In genomic region chr8:110786934-110787333, GRCm38 (mm10) we compare ENCODE assay signal across 15 mouse cellular contexts. TPM values are rescaled to one million over a fixed set of nuclear protein-coding genes. Genes with fewer than 3 reads are reported as not detected.
"Had no signal": no experiment of that assay in that cellular context is flagged by ENCODE, and none has a peak within 500 bp of the region (broad histone marks: within the 10 kb centered on the region; RNA-seq: fewer than 3 reads in every experiment).

No protein-coding gene starts in this region.

- H3K9me3 ChIP-seq: limb, embryonic 12.5 days; liver, embryonic 13.5 days; midbrain, embryonic 13.5 days; neural tube, embryonic 15.5 days had no signal

- H3K4me3 ChIP-seq: limb, embryonic 12.5 days; liver, embryonic 13.5 days; midbrain, embryonic 13.5 days; neural tube, embryonic 15.5 days had no signal

- H3K27me3 ChIP-seq: limb, embryonic 12.5 days; midbrain, embryonic 13.5 days; neural tube, embryonic 15.5 days had no signal

- H3K36me3 ChIP-seq: limb, embryonic 12.5 days; liver, embryonic 13.5 days; midbrain, embryonic 13.5 days; neural tube, embryonic 15.5 days had no signal

- H3K4me1 ChIP-seq: limb, embryonic 12.5 days; midbrain, embryonic 13.5 days had no signal

- H3K9ac ChIP-seq: limb, embryonic 12.5 days; liver, embryonic 13.5 days; liver, postnatal 0 days; midbrain, embryonic 13.5 days; neural tube, embryonic 15.5 days had no signal

- H3K27ac ChIP-seq: limb, embryonic 12.5 days; liver, embryonic 13.5 days; midbrain, embryonic 13.5 days; neural tube, embryonic 15.5 days; stomach, postnatal 0 days had no signal

- ATAC-seq: inflammation-experienced regulatory T-cells, adult 6 months; intestine, postnatal 0 days; liver, postnatal 0 days; midbrain, embryonic 13.5 days had no signal

- DNase-seq: layer of hippocampus, adult 9-11 months; layer of hippocampus, postnatal 36 days; liver, postnatal 0 days; right cerebral cortex, adult 18-20 months; thymus, adult 18-20 months; thymus, postnatal 25 days had no signal

- H3K4me2 ChIP-seq: limb, embryonic 12.5 days; liver, embryonic 13.5 days; midbrain, embryonic 13.5 days; neural tube, embryonic 15.5 days had no signal

RNA-seq across cellular contexts. Expression of gene Il34, which starts 18.8 kb away (rescaled TPM):
- total RNA-seq: megakaryocyte progenitor cell, adult 5-6 weeks had no signal
- polyA plus RNA-seq: inflammation-experienced regulatory T-cells, adult 6 months; neural tube, embryonic 11.5 days had no signal
